Mouse (Mus musculus) cortical plate, adult 2 months (tissue): Measurements from ENCODE around the gene Surf6. TPM values are rescaled to one million over a fixed set of nuclear protein-coding genes. Genes with fewer than 3 reads are reported as not detected.

Experiments used
- H3K27ac ChIP-seq: fragments of 200-500 bp; 2 replicates; pipeline ENCODE4 v1.5.1; 2012; ENCODE audit warnings: low read length, control low read depth, inconsistent platforms; ENCODE audit not compliant: insufficient read depth
- H3K4me1 ChIP-seq: fragments of 200-500 bp; 2 replicates; pipeline ENCODE4 v1.6.1; 2011; ENCODE audit warnings: low read length; ENCODE audit not compliant: control insufficient read depth, insufficient read depth
- H3K4me3 ChIP-seq: fragments of 200-500 bp; 2 replicates; pipeline ENCODE4 v1.5.1; 2011; ENCODE audit warnings: mild to moderate bottlenecking, low read length, control low read depth; ENCODE audit not compliant: insufficient read depth
- CTCF ChIP-seq: fragments of 200-500 bp; IDR thresholded peaks from 2 replicates; pipeline ENCODE4 v1.5.1; 2011; ENCODE audit warnings: mild to moderate bottlenecking, control low read depth, low read length; ENCODE audit not compliant: insufficient read depth; ENCODE audit errors: extremely low read depth
- POLR2A ChIP-seq: fragments of 200-500 bp; IDR thresholded peaks from 2 replicates; pipeline ENCODE4 v1.6.1; 2011; ENCODE audit warnings: mild to moderate bottlenecking, low read length, control low read depth; ENCODE audit not compliant: insufficient read depth; ENCODE audit errors: extremely low read depth
- polyA plus RNA-seq: library from polyadenylated mRNA; depleted of rRNA; stranded (reverse); fragments of >200 nt; gene quantifications from 2 replicates; pipeline ENCODE4 v1.2.3, GENCODE M21; 2012

Surf6 gene
- polyA plus RNA-seq, 1 experiment, result 19.1 TPM

DNA sequence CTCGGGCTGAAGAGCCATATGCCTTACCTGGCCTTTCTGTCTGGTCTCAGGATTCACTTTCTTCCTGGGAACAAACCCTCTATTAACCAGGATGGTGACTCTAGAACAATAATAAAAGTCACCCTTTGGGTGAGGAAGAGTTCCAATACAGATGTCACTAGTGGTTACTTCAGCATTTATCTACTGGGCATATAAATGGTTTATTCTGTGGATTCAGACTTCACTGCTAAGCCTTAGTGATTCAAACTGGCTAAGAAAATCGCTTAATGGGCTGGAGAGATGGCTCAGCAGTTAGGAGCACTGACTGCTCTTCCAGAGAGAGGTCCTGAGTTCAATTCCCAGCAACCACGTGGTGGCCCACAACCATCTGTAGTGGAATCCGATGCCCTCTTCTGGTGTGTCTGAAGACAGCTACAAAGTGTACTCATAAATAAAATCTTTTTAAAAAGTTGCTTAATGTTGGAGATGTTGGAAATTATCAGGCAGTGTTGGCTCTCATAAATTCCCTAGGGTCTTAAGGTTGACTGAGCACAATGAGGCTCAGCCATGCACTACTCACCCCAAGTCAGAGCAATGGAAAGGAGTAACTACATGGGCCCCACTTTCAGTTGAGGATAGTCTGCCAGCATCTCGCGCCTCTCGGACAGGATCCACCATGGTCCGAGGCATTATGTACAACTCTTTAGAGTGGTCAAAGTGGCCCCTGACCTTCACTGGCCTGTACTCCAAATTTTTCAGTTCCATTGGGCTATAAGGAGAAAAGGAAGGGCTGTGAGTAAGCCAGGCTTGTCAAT is 11.7 kb upstream of the Surf6 start:
- H3K4me1 ChIP-seq, result peaks cover 9% of the 10 kb centered on the region

GRCm38 (mm10) chr2:26913416-26914147 is 10.9 kb upstream of the Surf6 start:
- no peak for TF ChIP-seq CTCF
- TF ChIP-seq POLR2A, result 0 out of 2 replicates have a peak, but pooled peaks have one; percentile 6
- no peak overlapping the region for H3K27ac ChIP-seq
- H3K4me3 ChIP-seq, result no peak overlapping the region
- H3K4me1 ChIP-seq, result peaks cover 12% of the 10 kb centered on the region

More for the DNA sequence above, 11.7 kb upstream of the Surf6 start:
- Histone ChIP-seq H3K27ac (no peak overlapping the region), H3K4me3 (no peak overlapping the region)
- TF ChIP-seq CTCF (no peak), POLR2A (no peak)

GRCm38 (mm10) chr2:26912253-26912770 is 9.6 kb upstream of the Surf6 start:
- no peak overlapping the region; the same call in 1 of the 2 replicates for H3K4me3 ChIP-seq
- no peak overlapping the region for H3K27ac ChIP-seq
- peaks cover 6% of the 10 kb centered on the region for H3K4me1 ChIP-seq

DNA sequence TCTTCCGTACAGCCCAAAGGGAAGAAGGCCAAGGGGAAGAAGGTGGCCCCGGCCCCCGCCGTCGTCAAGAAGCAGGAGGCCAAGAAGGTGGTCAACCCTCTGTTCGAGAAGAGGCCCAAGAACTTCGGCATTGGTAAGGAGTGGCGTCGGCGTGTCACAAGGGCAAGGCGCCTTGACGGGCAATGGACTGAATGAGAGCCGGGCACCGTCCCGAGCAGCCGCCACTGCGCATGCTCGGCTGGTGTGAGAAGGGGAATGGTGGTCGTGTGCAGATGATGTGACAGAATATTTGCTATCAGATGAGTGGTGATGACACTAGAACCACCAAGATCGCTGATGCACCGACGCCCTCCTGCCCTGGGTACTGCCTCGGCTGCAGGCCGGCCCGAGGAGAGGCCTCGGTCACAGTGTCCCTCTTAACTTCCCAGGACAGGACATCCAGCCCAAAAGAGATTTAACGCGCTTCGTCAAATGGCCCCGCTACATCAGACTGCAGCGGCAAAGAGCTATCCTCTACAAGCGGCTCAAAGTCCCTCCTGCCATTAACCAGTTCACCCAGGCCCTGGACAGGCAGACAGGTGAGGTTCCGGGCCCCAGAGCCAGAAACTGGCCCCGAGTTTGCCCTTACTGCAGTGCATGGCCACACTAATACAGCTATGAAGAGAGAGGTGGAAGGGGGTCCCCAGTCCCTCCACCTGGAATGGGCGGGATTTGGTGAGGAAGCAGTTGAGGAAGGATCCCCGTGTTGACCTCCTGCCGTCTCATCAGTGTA is 8.5 kb upstream of the Surf6 start:
- Histone ChIP-seq H3K4me1 (peaks cover 4% of the 10 kb centered on the region; the same call in 1 of the 2 replicates), H3K4me3 (peak overlapping the region; percentile 88), H3K27ac (peak overlapping the region; percentile 78)
- TF ChIP-seq POLR2A (peak; percentile 21; the same call in 1 of the 2 replicates), CTCF (no peak)

More at GRCm38 (mm10) chr2:26912253-26912770, 9.6 kb upstream of the Surf6 start:
- TF ChIP-seq POLR2A (no peak), CTCF (no peak)

GRCm38 (mm10) chr2:26910124-26910993 is 7.7 kb upstream of the Surf6 start, which contains the start of the genes Med22 and Rpl7a:
TSS of gene Med22 (minus strand) at chr2:26910677.
TSS of gene Rpl7a (plus strand) at chr2:26910764.
- H3K27ac ChIP-seq, result peak within 1 kb of the TSS; percentile 78
- H3K4me3 ChIP-seq, result peak within 1 kb of the TSS; percentile 88
- H3K4me1 ChIP-seq, result peaks cover 4% of the 10 kb centered on the region; the same call in 1 of the 2 replicates
- TF ChIP-seq POLR2A (peak; percentile 96), CTCF (no peak)

DNA sequence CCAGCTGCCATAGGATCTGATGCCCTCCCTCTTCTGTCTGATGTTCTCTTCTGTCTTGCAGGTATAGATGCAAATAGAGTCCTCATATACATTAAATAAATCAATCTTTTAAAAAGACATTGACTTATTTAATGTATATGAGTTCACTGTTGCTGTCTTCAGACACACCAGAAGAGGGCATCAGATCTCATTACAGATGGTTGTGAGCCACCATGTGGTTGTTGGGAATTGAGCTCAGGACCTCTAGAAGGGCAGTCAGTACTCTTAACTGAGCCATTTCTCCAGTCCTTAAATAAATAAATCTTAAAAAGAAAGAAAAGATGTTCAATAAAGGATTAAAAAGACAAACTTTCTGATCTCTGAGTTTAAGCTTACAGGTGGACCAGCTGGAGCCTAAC is 6.7 kb upstream of the Surf6 start:
- peaks cover 4% of the 10 kb centered on the region; the same call in 1 of the 2 replicates for H3K4me1 ChIP-seq
- H3K4me3 ChIP-seq, result peak overlapping the region; percentile 88
- TF ChIP-seq POLR2A (no peak), CTCF (no peak)
- no peak overlapping the region for H3K27ac ChIP-seq

- Histone ChIP-seq H3K4me1 (peaks cover 5% of the 10 kb centered on the region; the same call in 1 of the 2 replicates), H3K4me3 (no peak overlapping the region; the same call in 1 of the 2 replicates), H3K27ac (no peak overlapping the region)
- TF ChIP-seq POLR2A, result no peak
- no peak for TF ChIP-seq CTCF
Measured at GRCm38 (mm10) chr2:26908710-26909386, 6.2 kb upstream of the Surf6 start.

DNA sequence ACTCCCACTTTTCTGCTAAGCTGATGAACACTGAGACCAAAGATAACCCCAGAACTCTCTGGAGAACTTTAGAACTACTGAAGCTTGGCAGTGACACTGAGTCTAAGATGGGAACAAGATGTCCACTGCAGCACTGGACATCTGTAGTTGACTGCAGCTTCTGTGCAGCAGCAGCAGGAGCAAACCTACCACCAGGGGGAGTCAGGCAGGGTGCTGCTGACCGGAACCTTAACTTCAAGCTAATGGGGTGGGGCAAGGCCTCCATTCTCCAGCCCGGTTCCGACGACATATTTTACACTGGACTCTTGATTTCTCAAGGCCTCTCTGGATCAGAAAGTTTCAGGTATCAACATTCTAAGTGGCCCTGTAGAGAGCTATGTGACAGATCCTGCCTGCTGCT is 4.4 kb upstream of the Surf6 start:
- Histone ChIP-seq H3K4me3 (no peak overlapping the region), H3K27ac (no peak overlapping the region), H3K4me1 (peaks cover 9% of the 10 kb centered on the region)
- peak; percentile 58 for TF ChIP-seq CTCF
- TF ChIP-seq POLR2A, result no peak
